Mouse (Mus musculus) kidney, adult 2 months (tissue): ENCODE results near the gene Nup107.

Source experiments
- CTCF ChIP-seq: fragments of 200-500 bp; conservative IDR thresholded peaks from 2 replicates; pipeline ENCODE4 v1.5.1; 2011; ENCODE audit warnings: low read depth, mild to moderate bottlenecking, control low read depth, low read length, moderate library complexity, mixed read lengths; ENCODE audit not compliant: insufficient read depth, insufficient read length
- POLR2A ChIP-seq: fragments of 200-500 bp; IDR thresholded peaks from one replicate; pipeline ENCODE4 v1.6.1; 2011; ENCODE audit warnings: low read depth, low read length, control low read depth

- TF ChIP-seq POLR2A, result no peak
- TF ChIP-seq CTCF, result no peak
These were observed 79.6 kb downstream of the Nup107 start for GRCm38 (mm10) chr10:117712871-117713270.
